In the genomic region with DNA sequence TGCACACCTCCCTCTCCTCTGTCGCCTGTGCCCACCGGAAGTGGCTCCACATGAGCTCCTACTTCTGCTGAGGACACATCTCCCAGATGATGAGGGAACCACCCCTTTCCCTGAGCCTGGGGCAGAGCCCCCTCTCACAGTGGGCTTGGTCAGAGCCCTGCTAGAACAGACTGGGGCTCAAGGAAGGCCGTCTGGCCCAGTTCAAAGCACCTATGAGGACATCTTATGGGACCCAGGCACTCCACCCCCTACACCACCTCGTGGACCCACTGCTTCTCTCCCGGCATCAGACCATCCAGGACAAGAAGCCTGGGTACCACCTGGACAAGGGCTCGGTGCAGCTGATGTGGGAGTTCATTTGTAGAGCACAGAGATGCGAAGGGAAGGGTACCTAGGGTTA, we compare ENCODE assay signal across 1 mouse cellular context.
TF ChIP-seq lines count a peak whose summit lies in the region.

No protein-coding gene starts in this region.

TF ChIP-seq in ES-E14, 5 proteins besides CTCF, POLR2A, EP300 and RAD21:
- TF ChIP-seq CHD2 (IDR thresholded peaks at IDR 0.05; ENCODE audit: low read depth, low read length) (no peak), ZNF384 (IDR thresholded peaks at IDR 0.05; ENCODE audit: low read depth, low read length) (no peak), ZC3H11A (IDR thresholded peaks at IDR 0.05; ENCODE audit: borderline replicate concordance, low read depth, low read length) (no peak), HCFC1 (IDR thresholded peaks at IDR 0.05; ENCODE audit: borderline replicate concordance, insufficient read depth, low read length) (no peak), MAFK (IDR thresholded peaks at IDR 0.05; ENCODE audit: insufficient read depth, low read depth, low read length) (no peak)
